In genomic region chr19:45830679-45831078, GRCm38 (mm10) we compare ENCODE assay signal across 20 mouse cellular contexts. TPM values are rescaled to one million over a fixed set of nuclear protein-coding genes. Genes with fewer than 3 reads are reported as not detected.
DNase-seq lines count a peak whose midpoint lies in the region; ATAC-seq and TF ChIP-seq lines count a peak whose summit lies in the region.
"Had no signal": no experiment of that assay in that cellular context is flagged by ENCODE, and none has a peak within 500 bp of the region (broad histone marks: within the 10 kb centered on the region; RNA-seq: fewer than 3 reads in every experiment).

No protein-coding gene starts in this region.

- TF ChIP-seq CTCF in kidney, adult 2 months (conservative IDR thresholded peaks at IDR 0.05; ENCODE audit: insufficient read depth, insufficient read length, low read depth, low read length) = peak; percentile 32; the same call in 1 of the 2 replicates
- peak; percentile 40 for TF ChIP-seq CTCF in lung, postnatal 0 days (IDR thresholded peaks at IDR 0.05)
- TF ChIP-seq CTCF in CH12.LX (conservative IDR thresholded peaks at IDR 0.05 in 1 of 2, IDR thresholded peaks at IDR 0.05 in 1 of 2; ENCODE audit: low read depth in 2 of 2, low read length in 2 of 2) = no peak
- peak; percentile 54 for TF ChIP-seq CTCF in stomach, postnatal 0 days (IDR thresholded peaks at IDR 0.05; ENCODE audit: low read depth)

- no peak for ATAC-seq in lung, postnatal 0 days
- no peak for ATAC-seq in stomach, postnatal 0 days (ENCODE audit: low FRiP score, low TSS enrichment)
- ATAC-seq: forebrain, embryonic 13.5 days; forebrain, postnatal 0 days; hindbrain, postnatal 0 days had no signal

- TF ChIP-seq EP300 in lung, postnatal 0 days (IDR thresholded peaks at IDR 0.05) = no peak
- TF ChIP-seq EP300 in CH12.LX (IDR thresholded peaks at IDR 0.05; ENCODE audit: low read length) = no peak
- TF ChIP-seq EP300 in stomach, postnatal 0 days (optimal IDR thresholded peaks at IDR 0.05) = no peak

- H3K4me2 ChIP-seq in lung, postnatal 0 days (replicated peaks; ENCODE audit: low read depth, low read length) = no peak overlapping the region
- H3K4me2 ChIP-seq in CH12.LX (ENCODE audit: insufficient read depth, low read depth, poor library complexity, severe bottlenecking) = no peak overlapping the region
- no peak overlapping the region for H3K4me2 ChIP-seq in stomach, postnatal 0 days (replicated peaks; ENCODE audit: low read depth)
- H3K4me2 ChIP-seq: embryonic facial prominence, embryonic 13.5 days; forebrain, embryonic 13.5 days; hindbrain, embryonic 13.5 days had no signal

- no peak overlapping the region for H3K27ac ChIP-seq in kidney, adult 2 months (ENCODE audit: insufficient read depth, low read depth, low read length)
- no peak overlapping the region for H3K27ac ChIP-seq in lung, postnatal 0 days (ENCODE audit: low read length)
- H3K27ac ChIP-seq in CH12.LX (ENCODE audit: insufficient read depth, low read depth) = no peak overlapping the region
- no peak overlapping the region for H3K27ac ChIP-seq in stomach, postnatal 0 days (replicated peaks)
- H3K27ac ChIP-seq: embryonic facial prominence, embryonic 13.5 days; forebrain, embryonic 13.5 days; hindbrain, embryonic 13.5 days; hindbrain, postnatal 0 days had no signal

- TF ChIP-seq RAD21 in CH12.LX (IDR thresholded peaks at IDR 0.05; ENCODE audit: low read depth, low read length) = peak; percentile 3

- H3K79me2 ChIP-seq in CH12.LX (replicated peaks; ENCODE audit: control insufficient read depth, extremely low read depth, insufficient read depth, poor library complexity, severe bottlenecking) = no peaks in the 10 kb centered on the region

- in situ Hi-C loops in CH12.LX (cut with MboI; ENCODE audit: low pct_ligation_motif_present, low pct_unique_long_range_greater_than_20kb, low sequenced_read_pairs) = no loop called here

- DNase-seq in kidney, adult 2 months = no peak
- no peak for DNase-seq in kidney, adult 18-20 months
- DNase-seq in lung, postnatal 0 days (ENCODE audit: low spot score) = no peak
- no peak for DNase-seq in lung, postnatal 25 days (ENCODE audit: low spot score)
- no peak for DNase-seq in CH12.LX (ENCODE audit: extremely low read depth)
- DNase-seq in stomach, postnatal 0 days (ENCODE audit: low spot score) = no peak
- no peak for DNase-seq in right cerebral cortex, postnatal 36 days (ENCODE audit: low spot score in 2 of 2)
- DNase-seq: adrenal gland, postnatal 10 days; cerebellum, adult 11 months; cerebellum, adult 9-10 months; cerebellum, postnatal 36 days; forebrain, postnatal 0 days; gastrocnemius, postnatal 14 days; heart, postnatal 14 days had no signal

- H3K9ac ChIP-seq in lung, postnatal 0 days (replicated peaks; ENCODE audit: low read depth) = no peak overlapping the region
- H3K9ac ChIP-seq in CH12.LX (ENCODE audit: insufficient read depth, low read depth) = no peak overlapping the region
- no peak overlapping the region for H3K9ac ChIP-seq in stomach, postnatal 0 days (ENCODE audit: low read length)
- H3K9ac ChIP-seq: embryonic facial prominence, embryonic 13.5 days; forebrain, embryonic 13.5 days; forebrain, postnatal 0 days; hindbrain, embryonic 13.5 days had no signal

- H3K27me3 ChIP-seq in kidney, adult 2 months (replicated peaks; ENCODE audit: control insufficient read depth, insufficient read depth, low read length) = no peaks in the 10 kb centered on the region
- H3K27me3 ChIP-seq in lung, postnatal 0 days (replicated peaks; ENCODE audit: insufficient read depth, low read length) = no peaks in the 10 kb centered on the region
- H3K27me3 ChIP-seq in CH12.LX (replicated peaks) = no peaks in the 10 kb centered on the region
- H3K27me3 ChIP-seq in stomach, postnatal 0 days (ENCODE audit: control insufficient read depth, insufficient read depth, low read length) = no peaks in the 10 kb centered on the region
- H3K27me3 ChIP-seq: embryonic facial prominence, embryonic 13.5 days; forebrain, embryonic 13.5 days; hindbrain, embryonic 13.5 days had no signal

- no peak overlapping the region for H3K4me3 ChIP-seq in kidney, adult 2 months (ENCODE audit: insufficient read depth, low read depth, low read length)
- H3K4me3 ChIP-seq in lung, postnatal 0 days (ENCODE audit: low read depth, low read length) = no peak overlapping the region
- no peak overlapping the region for H3K4me3 ChIP-seq in CH12.LX (replicated peaks in 1 of 3; ENCODE audit: low read depth in 2 of 3, low read length in 2 of 3, poor library complexity in 1 of 3)
- no peak overlapping the region for H3K4me3 ChIP-seq in stomach, postnatal 0 days (ENCODE audit: low read depth, low read length)
- H3K4me3 ChIP-seq: embryonic facial prominence, embryonic 13.5 days; forebrain, embryonic 13.5 days; hindbrain, embryonic 13.5 days had no signal

- 40% methylated on average over 2 of the region's 2 CpGs for WGBS in kidney, adult 2 months
- 32% methylated on average over 2 of the region's 2 CpGs for WGBS in lung, postnatal 0 days
- WGBS in stomach, postnatal 0 days = 29% methylated on average over 2 of the region's 2 CpGs

- dilution Hi-C loops in CH12.LX (cut with MboI; ENCODE audit: extremely low pct_ligation_motif_present, extremely low pct_unique_long_range_greater_than_20kb, low sequenced_read_pairs) = no loop called here

- no peaks in the 10 kb centered on the region; the same call in 1 of the 2 replicates for H3K4me1 ChIP-seq in kidney, adult 2 months (ENCODE audit: control insufficient read depth, insufficient read depth, low read length)
- no peaks in the 10 kb centered on the region for H3K4me1 ChIP-seq in lung, postnatal 0 days (ENCODE audit: insufficient read depth, low read depth, low read length)
- peaks cover 0 to 2% of the 10 kb centered on the region in 2 experiments; a peak in 1 of 4 replicates for H3K4me1 ChIP-seq in CH12.LX (ENCODE audit: control insufficient read depth in 1 of 2, insufficient read depth in 2 of 2)
- no peaks in the 10 kb centered on the region for H3K4me1 ChIP-seq in stomach, postnatal 0 days (replicated peaks; ENCODE audit: control insufficient read depth, insufficient read depth)
- H3K4me1 ChIP-seq: forebrain, embryonic 13.5 days had no signal

- no peaks in the 10 kb centered on the region for H3K36me3 ChIP-seq in kidney, adult 2 months (ENCODE audit: control insufficient read depth, insufficient read depth, low read length)
- H3K36me3 ChIP-seq in lung, postnatal 0 days (ENCODE audit: insufficient read depth, low read length) = no peaks in the 10 kb centered on the region
- no peaks in the 10 kb centered on the region for H3K36me3 ChIP-seq in CH12.LX (replicated peaks in 1 of 2; ENCODE audit: control insufficient read depth in 1 of 2, insufficient read depth in 1 of 2, low read length in 1 of 2)
- H3K36me3 ChIP-seq in stomach, postnatal 0 days (ENCODE audit: control insufficient read depth, insufficient read depth, low read length) = no peaks in the 10 kb centered on the region
- H3K36me3 ChIP-seq: hindbrain, embryonic 13.5 days had no signal

- no peaks in the 10 kb centered on the region for H3K9me3 ChIP-seq in lung, postnatal 0 days (ENCODE audit: low read length)
- peaks cover 3% of the 10 kb centered on the region for H3K9me3 ChIP-seq in CH12.LX (replicated peaks; ENCODE audit: low read length)
- H3K9me3 ChIP-seq in stomach, postnatal 0 days (ENCODE audit: control insufficient read depth, low read length) = no peaks in the 10 kb centered on the region
- H3K9me3 ChIP-seq: hindbrain, embryonic 13.5 days had no signal

- no peak for TF ChIP-seq POLR2A in kidney, adult 2 months (IDR thresholded peaks at IDR 0.05; ENCODE audit: low read depth, low read length)
- no peak for TF ChIP-seq POLR2A in CH12.LX (IDR thresholded peaks at IDR 0.05; ENCODE audit: low read depth, low read length)

TF ChIP-seq in CH12.LX, 34 proteins besides CTCF, POLR2A, EP300 and RAD21:
- no peak for TF ChIP-seq HCFC1 (IDR thresholded peaks at IDR 0.05; ENCODE audit: low read depth, low read length)
- no peak for TF ChIP-seq TCF12 (IDR thresholded peaks at IDR 0.05; ENCODE audit: low read depth, low read length)
- TF ChIP-seq BHLHE40 (IDR thresholded peaks at IDR 0.05; ENCODE audit: low read depth, low read length) = no peak
- TF ChIP-seq CHD2 (IDR thresholded peaks at IDR 0.05; ENCODE audit: low read length) = no peak
- no peak for TF ChIP-seq UBTF (IDR thresholded peaks at IDR 0.05; ENCODE audit: low read depth, low read length)
- TF ChIP-seq JUND (conservative IDR thresholded peaks at IDR 0.05; ENCODE audit: low read depth, low read length) = no peak
- no peak for TF ChIP-seq KAT2A (IDR thresholded peaks at IDR 0.05; ENCODE audit: insufficient replicate concordance, low read length)

RNA-seq across cellular contexts. Expression of gene Kcnip2, which starts 14.8 kb away (rescaled TPM):
- polyA plus RNA-seq in kidney, adult 2 months (2012; rRNA removed) = 9.2 and 9.4 TPM in 2 replicates
- polyA plus RNA-seq in lung, postnatal 0 days (2015; fragmentation: Nextera tagmentation; extraction: Ambion mirVana) = 1.0 and 1.4 TPM in 2 replicates
- total RNA-seq in CH12.LX (2012; rRNA removed) (not detected in 2 replicates), CH12.LX (2014; rRNA removed) (not detected in 2 replicates)
- not detected in 2 replicates for polyA plus RNA-seq in CH12.LX (2012; ENCODE audit: insufficient read length, low read depth)
- 2.1 and 2.2 TPM in 2 replicates for polyA plus RNA-seq in stomach, postnatal 0 days (2015; fragmentation: Nextera tagmentation; extraction: Ambion mirVana)
- total RNA-seq: hematopoietic stem cell, adult 5-6 weeks; MEL had no signal

RNA-seq across cellular contexts. Expression of gene Mgea5, which starts 47.0 kb away (rescaled TPM):
- polyA plus RNA-seq in kidney, adult 2 months (2012; rRNA removed) = 22.6 and 27.3 TPM in 2 replicates
- polyA plus RNA-seq in lung, postnatal 0 days (2015; fragmentation: Nextera tagmentation; extraction: Ambion mirVana) = 26.4 and 33.9 TPM in 2 replicates
- total RNA-seq in CH12.LX (2012; rRNA removed) (63.9 and 69.8 TPM in 2 replicates), CH12.LX (2014; rRNA removed) (69.4 and 78.7 TPM in 2 replicates)
- polyA plus RNA-seq in CH12.LX (2012; ENCODE audit: insufficient read length, low read depth) = 66.4 and 68.7 TPM in 2 replicates
- 16.5 and 19.0 TPM in 2 replicates for polyA plus RNA-seq in stomach, postnatal 0 days (2015; fragmentation: Nextera tagmentation; extraction: Ambion mirVana)

Comparison
In these comparisons a context has a peak if more than half of its experiments do, and no peak if none do; other contexts are left out.
1. CTCF ChIP-seq: peak in kidney, adult 2 months (single experiment), lung, postnatal 0 days (single experiment) and stomach, postnatal 0 days (single experiment); none in CH12.LX (0 of 2).